ENCODE assay signal across 10 mouse cellular contexts in the genomic region with DNA sequence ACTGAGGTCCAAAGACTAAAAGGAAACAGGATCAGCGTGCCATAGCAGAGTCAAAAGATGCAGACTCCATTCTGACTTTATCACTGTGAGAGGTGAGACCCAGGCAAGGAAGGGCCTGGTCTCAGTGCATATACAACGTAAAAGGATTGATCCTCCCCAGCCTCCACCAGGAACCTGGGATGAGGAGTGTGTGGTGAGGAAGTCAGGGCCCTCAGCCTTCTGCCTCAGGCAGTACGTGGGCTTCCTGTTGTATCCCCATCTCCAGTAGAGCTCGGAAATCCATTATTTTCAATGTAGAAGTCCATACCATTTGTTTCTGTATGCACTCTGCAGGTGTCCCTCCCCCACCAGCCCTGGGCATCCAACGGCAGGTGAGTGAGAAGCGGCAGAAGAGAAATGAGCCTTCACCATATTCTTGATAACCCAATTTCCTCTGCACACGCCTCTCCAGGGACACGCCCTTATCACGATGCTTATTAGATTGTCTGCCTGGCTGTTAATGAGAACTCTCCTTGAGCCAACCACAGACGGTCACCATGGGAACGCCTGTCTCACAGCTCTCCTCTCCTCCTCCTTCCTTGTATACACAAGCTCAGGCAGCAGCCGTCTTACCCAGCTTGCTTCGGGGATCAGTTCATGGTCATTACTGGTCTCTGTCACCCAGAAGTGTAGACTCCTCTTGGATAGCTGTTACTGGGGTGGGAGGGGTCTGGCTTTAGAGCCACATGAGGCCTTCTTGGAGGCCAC.
A peak's percentile ranks its signal among the peaks of the same experiment; 100 is the strongest.
DNase-seq lines count a peak whose midpoint lies in the region; ATAC-seq and TF ChIP-seq lines count a peak whose summit lies in the region.
"Had no signal": no experiment of that assay in that cellular context is flagged by ENCODE, and none has a peak within 500 bp of the region (broad histone marks: within the 10 kb centered on the region; RNA-seq: fewer than 3 reads in every experiment).

No protein-coding gene starts in this region.

- H3K4me3 ChIP-seq in embryonic facial prominence, embryonic 11.5 days (ENCODE audit: low read depth, low read length): no peak overlapping the region
- no peak overlapping the region for H3K4me3 ChIP-seq in embryonic facial prominence, embryonic 10.5 days
- no peak overlapping the region for H3K4me3 ChIP-seq in stomach, embryonic 14.5 days (ENCODE audit: low read depth, low read length)
- H3K4me3 ChIP-seq in stomach, postnatal 0 days (ENCODE audit: low read depth, low read length): no peak overlapping the region
- H3K4me3 ChIP-seq in midbrain, embryonic 10.5 days: no peak overlapping the region

- H3K27ac ChIP-seq in embryonic facial prominence, embryonic 11.5 days (replicated peaks; ENCODE audit: low read depth, low read length): no peak overlapping the region
- H3K27ac ChIP-seq in embryonic facial prominence, embryonic 10.5 days (replicated peaks): no peak overlapping the region
- H3K27ac ChIP-seq in stomach, embryonic 14.5 days (ENCODE audit: low read length): no peak overlapping the region
- no peak overlapping the region for H3K27ac ChIP-seq in stomach, postnatal 0 days (replicated peaks)
- 0 out of 2 replicates have a peak overlapping the region, but pooled peaks have one; percentile 34 for H3K27ac ChIP-seq in midbrain, embryonic 10.5 days (replicated peaks)

- DNase-seq in embryonic facial prominence, embryonic 11.5 days (ENCODE audit: low spot score): no peak
- no peak for DNase-seq in embryonic facial prominence, embryonic 10.5 days (ENCODE audit: low spot score)
- DNase-seq in stomach, postnatal 0 days (ENCODE audit: low spot score): no peak
- no peak for DNase-seq in midbrain, embryonic 10.5 days (ENCODE audit: low spot score)
- no peak for DNase-seq in urinary bladder, postnatal 10 days (ENCODE audit: low spot score)
- no peak for DNase-seq in urinary bladder, postnatal 36 days (ENCODE audit: low spot score in 2 of 2)
- no peak for DNase-seq in urinary bladder, adult 2 months (ENCODE audit: low spot score)
- DNase-seq: cerebellum, adult 8-10 months had no signal

- ATAC-seq in embryonic facial prominence, embryonic 11.5 days (replicated peaks; ENCODE audit: insufficient number of reproducible peaks, low FRiP score, low TSS enrichment, low read depth): peak; percentile 70
- ATAC-seq in stomach, embryonic 14.5 days (ENCODE audit: insufficient number of reproducible peaks, insufficient read depth, low FRiP score, low read depth): peak; percentile 67; the same call in 1 of the 2 replicates
- ATAC-seq in stomach, postnatal 0 days (ENCODE audit: low FRiP score, low TSS enrichment): no peak

- no peak for TF ChIP-seq EP300 in stomach, postnatal 0 days (optimal IDR thresholded peaks at IDR 0.05)

- no peak overlapping the region for H3K4me2 ChIP-seq in embryonic facial prominence, embryonic 11.5 days (ENCODE audit: low read depth, low read length)
- H3K4me2 ChIP-seq in stomach, embryonic 14.5 days (replicated peaks; ENCODE audit: low read depth, low read length): no peak overlapping the region
- no peak overlapping the region for H3K4me2 ChIP-seq in stomach, postnatal 0 days (replicated peaks; ENCODE audit: low read depth)
- H3K4me2 ChIP-seq: liver, embryonic 11.5 days had no signal

- H3K4me1 ChIP-seq in embryonic facial prominence, embryonic 11.5 days (ENCODE audit: control insufficient read depth, insufficient read depth, low read length): no peaks in the 10 kb centered on the region
- peaks cover 25% of the 10 kb centered on the region for H3K4me1 ChIP-seq in embryonic facial prominence, embryonic 10.5 days
- H3K4me1 ChIP-seq in stomach, embryonic 14.5 days (ENCODE audit: control insufficient read depth, insufficient read depth, low read length): no peaks in the 10 kb centered on the region
- H3K4me1 ChIP-seq in stomach, postnatal 0 days (replicated peaks; ENCODE audit: control insufficient read depth, insufficient read depth): no peaks in the 10 kb centered on the region
- H3K4me1 ChIP-seq in midbrain, embryonic 10.5 days: peaks cover 29% of the 10 kb centered on the region

- no peak overlapping the region for H3K9ac ChIP-seq in embryonic facial prominence, embryonic 11.5 days (replicated peaks; ENCODE audit: low read length)
- H3K9ac ChIP-seq in stomach, embryonic 14.5 days (replicated peaks; ENCODE audit: low read depth, low read length): no peak overlapping the region
- no peak overlapping the region for H3K9ac ChIP-seq in stomach, postnatal 0 days (ENCODE audit: low read length)

- TF ChIP-seq CTCF in stomach, postnatal 0 days (IDR thresholded peaks at IDR 0.05; ENCODE audit: low read depth): no peak

- no peaks in the 10 kb centered on the region for H3K36me3 ChIP-seq in embryonic facial prominence, embryonic 11.5 days (replicated peaks; ENCODE audit: control insufficient read depth, insufficient read depth, low read depth, low read length)
- no peaks in the 10 kb centered on the region for H3K36me3 ChIP-seq in embryonic facial prominence, embryonic 10.5 days (replicated peaks)
- no peaks in the 10 kb centered on the region for H3K36me3 ChIP-seq in stomach, embryonic 14.5 days (ENCODE audit: control insufficient read depth, insufficient read depth, low read length)
- H3K36me3 ChIP-seq in stomach, postnatal 0 days (ENCODE audit: control insufficient read depth, insufficient read depth, low read length): no peaks in the 10 kb centered on the region
- 0 out of 2 replicates have a peak, but pooled peaks cover 7% of the 10 kb centered on the region for H3K36me3 ChIP-seq in midbrain, embryonic 10.5 days

- 75% methylated on average over 13 of the region's 13 CpGs for WGBS in embryonic facial prominence, embryonic 11.5 days
- 82% methylated on average over 13 of the region's 13 CpGs for WGBS in embryonic facial prominence, embryonic 10.5 days
- 49% methylated on average over 13 of the region's 13 CpGs for whole genome bisulfite sequencing in stomach, embryonic 14.5 days
- 41% methylated on average over 13 of the region's 13 CpGs for WGBS in stomach, postnatal 0 days
- WGBS in midbrain, embryonic 10.5 days: 83% methylated on average over 13 of the region's 13 CpGs

- no peaks in the 10 kb centered on the region for H3K27me3 ChIP-seq in embryonic facial prominence, embryonic 11.5 days (ENCODE audit: control insufficient read depth, insufficient read depth, low read length)
- H3K27me3 ChIP-seq in embryonic facial prominence, embryonic 10.5 days (replicated peaks; ENCODE audit: low read depth, poor library complexity, severe bottlenecking): no peaks in the 10 kb centered on the region
- H3K27me3 ChIP-seq in stomach, embryonic 14.5 days (ENCODE audit: control insufficient read depth, insufficient read depth, low read length): no peaks in the 10 kb centered on the region
- H3K27me3 ChIP-seq in stomach, postnatal 0 days (ENCODE audit: control insufficient read depth, insufficient read depth, low read length): no peaks in the 10 kb centered on the region
- no peaks in the 10 kb centered on the region for H3K27me3 ChIP-seq in midbrain, embryonic 10.5 days (ENCODE audit: low read depth, poor library complexity, severe bottlenecking)

- H3K9me3 ChIP-seq in embryonic facial prominence, embryonic 11.5 days (replicated peaks; ENCODE audit: control insufficient read depth, low read length): no peaks in the 10 kb centered on the region
- no peaks in the 10 kb centered on the region for H3K9me3 ChIP-seq in embryonic facial prominence, embryonic 10.5 days
- H3K9me3 ChIP-seq in stomach, embryonic 14.5 days (ENCODE audit: control insufficient read depth, low read depth, low read length): no peaks in the 10 kb centered on the region
- no peaks in the 10 kb centered on the region for H3K9me3 ChIP-seq in stomach, postnatal 0 days (ENCODE audit: control insufficient read depth, low read length)
- H3K9me3 ChIP-seq in midbrain, embryonic 10.5 days (replicated peaks): no peaks in the 10 kb centered on the region
